Mouse (Mus musculus) C2C12 (cell line): Measurements from ENCODE around the gene Mrps15.

ENCODE experiments used
- CEBPB ChIP-seq: IDR thresholded peaks from one replicate; pipeline ENCODE4 v1.6.1; 2011; ENCODE audit warnings: low read depth, mild to moderate bottlenecking, control low read depth, moderate library complexity
- CTCF ChIP-seq: IDR thresholded peaks from one replicate; pipeline ENCODE4 v1.5.1; 2011; ENCODE audit not compliant: control insufficient read depth, insufficient read depth, insufficient read length
- FOSL1 ChIP-seq: IDR thresholded peaks from one replicate; pipeline ENCODE4 v1.8.0; 2011; ENCODE audit warnings: mild to moderate bottlenecking, low read length; ENCODE audit not compliant: poor library complexity, insufficient read depth, severe bottlenecking
- MAX ChIP-seq: IDR thresholded peaks from one replicate; pipeline ENCODE4 v1.6.1; 2011; ENCODE audit warnings: mild to moderate bottlenecking, control low read depth
- MYOD1 ChIP-seq: IDR thresholded peaks from one replicate; pipeline ENCODE4 v1.6.1; 2011; ENCODE audit warnings: low read depth; ENCODE audit not compliant: control insufficient read depth, insufficient read length
- MYOG ChIP-seq: IDR thresholded peaks from one replicate; pipeline ENCODE4 v1.6.1; 2011; ENCODE audit not compliant: control insufficient read depth, insufficient read length; ENCODE audit errors: extremely low read depth
- USF1 ChIP-seq: IDR thresholded peaks from one replicate; pipeline ENCODE4 v1.6.1; 2011; ENCODE audit warnings: low read depth, mild to moderate bottlenecking, control low read depth, moderate library complexity

DNA sequence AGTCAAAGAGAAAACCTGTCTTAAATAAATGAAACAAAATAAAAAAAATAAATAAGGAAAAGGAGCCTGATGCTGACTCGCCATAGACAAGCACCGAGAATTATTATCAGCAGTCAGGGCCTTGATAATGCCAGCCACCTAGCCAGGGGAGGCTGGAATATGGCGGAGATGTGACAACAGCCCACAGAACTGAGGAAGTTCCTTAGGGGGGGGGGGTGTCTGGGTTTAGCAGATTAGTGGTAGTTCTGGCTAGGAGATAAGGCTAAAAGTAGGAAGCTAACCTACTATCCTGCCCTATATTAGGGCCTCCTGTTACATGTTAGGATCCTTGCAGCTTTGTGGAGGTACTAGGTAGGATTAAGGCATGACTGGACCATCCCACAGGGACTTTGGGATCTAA lies 18.7 kb upstream of the Mrps15 start:
- TF ChIP-seq CTCF (no peak), MYOG (no peak), MAX (no peak), USF1 (no peak), FOSL1 (no peak), CEBPB (no peak), MYOD1 (no peak)
